Mouse (Mus musculus): ENCODE data around the gene Sh3tc1. TPM values are rescaled to one million over a fixed set of nuclear protein-coding genes. Genes with fewer than 3 reads are reported as not detected.
A peak's percentile ranks its signal among the peaks of the same experiment; 100 is the strongest.

Sh3tc1 gene
- polyA plus RNA-seq, 1 experiment from 2014 or later, result 4.3 TPM

- no peak overlapping the region for H3K4me3 ChIP-seq (ENCODE audit: low read depth, low read length)
- no peaks in the 10 kb centered on the region for H3K27me3 ChIP-seq (ENCODE audit: control insufficient read depth, insufficient read depth, low read length)
- no peak overlapping the region for H3K27ac ChIP-seq (ENCODE audit: low read depth, low read length)
- no peak for ATAC-seq (ENCODE audit: insufficient read depth, low FRiP score, low TSS enrichment)
- H3K4me2 ChIP-seq (ENCODE audit: low read depth), result no peak overlapping the region
- H3K4me1 ChIP-seq (ENCODE audit: control insufficient read depth, insufficient read depth, low read length), result no peaks in the 10 kb centered on the region
- H3K9me3 ChIP-seq (ENCODE audit: control insufficient read depth, low read length), result no peaks in the 10 kb centered on the region
- H3K9ac ChIP-seq (ENCODE audit: low read length), result no peak overlapping the region
- H3K36me3 ChIP-seq (ENCODE audit: control insufficient read depth, insufficient read depth, low read length), result no peaks in the 10 kb centered on the region
- DNase-seq (ENCODE audit: low spot score), result no peak
- 84% methylated on average over 2 of the region's 2 CpGs for WGBS
Observed at GRCm38 (mm10) chr5:35733523-35733922, 6.3 kb downstream of the Sh3tc1 start.

GRCm38 (mm10) chr5:35731006-35731405 is 8.8 kb downstream of the Sh3tc1 start:
- Histone ChIP-seq H3K27ac (ENCODE audit: low read depth, low read length) (no peak overlapping the region), H3K4me2 (ENCODE audit: low read depth) (no peak overlapping the region), H3K9ac (ENCODE audit: low read length) (no peak overlapping the region), H3K27me3 (ENCODE audit: control insufficient read depth, insufficient read depth, low read length) (no peaks in the 10 kb centered on the region), H3K9me3 (ENCODE audit: control insufficient read depth, low read length) (no peaks in the 10 kb centered on the region), H3K4me1 (ENCODE audit: control insufficient read depth, insufficient read depth, low read length) (no peaks in the 10 kb centered on the region), H3K4me3 (ENCODE audit: low read depth, low read length) (no peak overlapping the region), H3K36me3 (ENCODE audit: control insufficient read depth, insufficient read depth, low read length) (no peaks in the 10 kb centered on the region)
- no peak for DNase-seq (ENCODE audit: low spot score)
- WGBS, result 88% methylated on average over 4 of the region's 4 CpGs
- no peak for ATAC-seq (ENCODE audit: insufficient read depth, low FRiP score, low TSS enrichment)

DNA sequence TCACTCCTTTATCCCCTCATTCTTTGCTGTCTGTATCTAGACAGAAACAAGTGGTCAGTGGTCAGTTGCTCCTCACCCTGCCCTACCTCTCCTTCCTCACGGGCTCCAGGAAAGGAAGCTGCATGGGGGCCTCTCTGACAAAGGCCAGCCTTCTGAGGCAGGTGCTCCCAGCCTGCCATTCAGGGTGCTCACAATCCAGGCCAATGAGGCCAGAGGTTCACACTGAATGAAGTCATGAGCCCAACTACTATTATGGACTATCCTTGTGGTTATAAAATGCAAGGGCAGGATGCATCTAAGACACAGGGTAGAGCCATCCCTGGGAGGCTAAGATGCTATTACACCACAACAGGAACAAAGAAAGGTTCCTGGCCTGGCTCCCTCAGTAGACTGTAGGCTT is 9.2 kb downstream of the Sh3tc1 start:
- 76% methylated on average over 1 of the region's 1 CpGs for WGBS

DNA sequence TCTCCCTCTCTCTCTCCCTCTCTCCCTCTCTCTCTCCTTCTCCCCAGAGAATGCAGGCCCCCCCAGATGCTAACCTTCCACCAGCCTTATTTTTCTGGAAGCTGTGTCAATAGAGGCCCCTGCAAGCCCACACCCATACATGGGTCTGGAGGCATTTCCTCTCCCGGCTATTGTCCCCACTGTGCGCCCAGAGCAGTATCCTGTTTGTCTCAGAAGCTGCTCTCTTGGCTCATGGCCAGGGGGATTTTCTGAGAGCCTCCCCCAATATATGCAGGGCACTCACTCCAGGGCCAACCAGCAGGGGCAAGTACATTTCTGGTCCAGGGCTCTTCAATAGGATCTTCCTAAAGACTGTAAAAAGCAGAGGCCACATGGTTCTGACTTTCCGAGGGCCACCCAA is 9.9 kb downstream of the Sh3tc1 start:
- WGBS, result 83% methylated on average over 3 of the region's 3 CpGs
- no peaks in the 10 kb centered on the region for H3K9me3 ChIP-seq (ENCODE audit: control insufficient read depth, low read length)
- no peak overlapping the region for H3K9ac ChIP-seq (ENCODE audit: low read length)
- no peak for DNase-seq (ENCODE audit: low spot score)
- H3K27me3 ChIP-seq (ENCODE audit: control insufficient read depth, insufficient read depth, low read length), result no peaks in the 10 kb centered on the region
- H3K4me2 ChIP-seq (ENCODE audit: low read depth), result no peak overlapping the region
- no peak overlapping the region for H3K27ac ChIP-seq (ENCODE audit: low read depth, low read length)
- no peaks in the 10 kb centered on the region for H3K36me3 ChIP-seq (ENCODE audit: control insufficient read depth, insufficient read depth, low read length)
- ATAC-seq (ENCODE audit: insufficient read depth, low FRiP score, low TSS enrichment), result no peak
- H3K4me1 ChIP-seq (ENCODE audit: control insufficient read depth, insufficient read depth, low read length), result no peaks in the 10 kb centered on the region
- H3K4me3 ChIP-seq (ENCODE audit: low read depth, low read length), result no peak overlapping the region

More for the DNA sequence above, 9.2 kb downstream of the Sh3tc1 start:
- Histone ChIP-seq H3K27me3 (ENCODE audit: control insufficient read depth, insufficient read depth, low read length) (no peaks in the 10 kb centered on the region), H3K27ac (ENCODE audit: low read depth, low read length) (no peak overlapping the region), H3K4me2 (ENCODE audit: low read depth) (no peak overlapping the region), H3K9me3 (ENCODE audit: control insufficient read depth, low read length) (no peaks in the 10 kb centered on the region), H3K4me1 (ENCODE audit: control insufficient read depth, insufficient read depth, low read length) (no peaks in the 10 kb centered on the region), H3K36me3 (ENCODE audit: control insufficient read depth, insufficient read depth, low read length) (no peaks in the 10 kb centered on the region), H3K4me3 (ENCODE audit: low read depth, low read length) (no peak overlapping the region), H3K9ac (ENCODE audit: low read length) (no peak overlapping the region)
- DNase-seq (ENCODE audit: low spot score) (no peak), ATAC-seq (ENCODE audit: insufficient read depth, low FRiP score, low TSS enrichment) (no peak)

GRCm38 (mm10) chr5:35728957-35729460 is 10.8 kb downstream of the Sh3tc1 start:
- Histone ChIP-seq H3K4me2 (ENCODE audit: low read depth) (no peak overlapping the region), H3K27ac (ENCODE audit: low read depth, low read length) (no peak overlapping the region), H3K4me3 (ENCODE audit: low read depth, low read length) (no peak overlapping the region), H3K4me1 (ENCODE audit: control insufficient read depth, insufficient read depth, low read length) (no peaks in the 10 kb centered on the region), H3K27me3 (ENCODE audit: control insufficient read depth, insufficient read depth, low read length) (no peaks in the 10 kb centered on the region), H3K36me3 (ENCODE audit: control insufficient read depth, insufficient read depth, low read length) (no peaks in the 10 kb centered on the region), H3K9ac (ENCODE audit: low read length) (no peak overlapping the region), H3K9me3 (ENCODE audit: control insufficient read depth, low read length) (no peaks in the 10 kb centered on the region)
- 59% methylated on average over 11 of the region's 11 CpGs for WGBS
- ATAC-seq (ENCODE audit: insufficient read depth, low FRiP score, low TSS enrichment) (no peak), DNase-seq (ENCODE audit: low spot score) (peak; percentile 44)

- Histone ChIP-seq H3K27ac (ENCODE audit: low read depth, low read length) (no peak overlapping the region), H3K36me3 (ENCODE audit: control insufficient read depth, insufficient read depth, low read length) (no peaks in the 10 kb centered on the region), H3K4me2 (ENCODE audit: low read depth) (no peak overlapping the region), H3K27me3 (ENCODE audit: control insufficient read depth, insufficient read depth, low read length) (no peaks in the 10 kb centered on the region), H3K9me3 (ENCODE audit: control insufficient read depth, low read length) (no peaks in the 10 kb centered on the region), H3K4me3 (ENCODE audit: low read depth, low read length) (no peak overlapping the region), H3K4me1 (ENCODE audit: control insufficient read depth, insufficient read depth, low read length) (no peaks in the 10 kb centered on the region), H3K9ac (ENCODE audit: low read length) (no peak overlapping the region)
- ATAC-seq (ENCODE audit: insufficient read depth, low FRiP score, low TSS enrichment) (no peak), DNase-seq (ENCODE audit: low spot score) (no peak)
- 86% methylated on average over 12 of the region's 12 CpGs for WGBS
Observed at GRCm38 (mm10) chr5:35728344-35728956, 11.3 kb downstream of the Sh3tc1 start.

DNA sequence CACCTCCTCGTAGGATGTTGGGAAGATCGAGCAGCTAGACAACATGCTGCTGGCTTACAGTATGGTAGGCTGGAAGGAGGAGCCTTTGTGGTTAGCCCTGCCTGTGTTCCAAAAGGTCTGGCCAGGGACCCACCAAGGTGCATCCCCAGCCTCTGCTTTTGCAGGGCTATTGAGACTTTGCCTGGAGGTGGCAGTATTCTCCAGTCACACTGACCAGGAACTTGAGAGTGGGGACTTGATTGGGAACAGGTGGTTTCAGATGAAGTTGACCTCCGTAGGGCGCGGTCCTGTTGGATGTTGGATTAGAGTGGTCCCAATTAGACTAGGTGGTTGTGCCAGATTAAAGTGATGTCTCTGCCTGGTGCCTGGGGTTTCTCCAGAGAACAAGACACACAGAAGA is 12.3 kb downstream of the Sh3tc1 start:
- WGBS, result 95% methylated on average over 5 of the region's 5 CpGs
- Histone ChIP-seq H3K27me3 (ENCODE audit: control insufficient read depth, insufficient read depth, low read length) (no peaks in the 10 kb centered on the region), H3K9ac (ENCODE audit: low read length) (no peak overlapping the region), H3K4me1 (ENCODE audit: control insufficient read depth, insufficient read depth, low read length) (no peaks in the 10 kb centered on the region), H3K4me3 (ENCODE audit: low read depth, low read length) (no peak overlapping the region), H3K36me3 (ENCODE audit: control insufficient read depth, insufficient read depth, low read length) (no peaks in the 10 kb centered on the region), H3K27ac (ENCODE audit: low read depth, low read length) (no peak overlapping the region), H3K4me2 (ENCODE audit: low read depth) (no peak overlapping the region), H3K9me3 (ENCODE audit: control insufficient read depth, low read length) (no peaks in the 10 kb centered on the region)
- DNase-seq (ENCODE audit: low spot score), result no peak
- ATAC-seq (ENCODE audit: insufficient read depth, low FRiP score, low TSS enrichment), result no peak

- H3K9ac ChIP-seq (ENCODE audit: low read length), result no peak overlapping the region
- H3K4me1 ChIP-seq (ENCODE audit: control insufficient read depth, insufficient read depth, low read length), result no peaks in the 10 kb centered on the region
- 84% methylated on average over 3 of the region's 3 CpGs for WGBS
- H3K36me3 ChIP-seq (ENCODE audit: control insufficient read depth, insufficient read depth, low read length), result no peaks in the 10 kb centered on the region
- no peaks in the 10 kb centered on the region for H3K27me3 ChIP-seq (ENCODE audit: control insufficient read depth, insufficient read depth, low read length)
- no peak overlapping the region for H3K4me2 ChIP-seq (ENCODE audit: low read depth)
- no peak overlapping the region for H3K27ac ChIP-seq (ENCODE audit: low read depth, low read length)
- no peak overlapping the region for H3K4me3 ChIP-seq (ENCODE audit: low read depth, low read length)
- H3K9me3 ChIP-seq (ENCODE audit: control insufficient read depth, low read length), result no peaks in the 10 kb centered on the region
- ATAC-seq (ENCODE audit: insufficient read depth, low FRiP score, low TSS enrichment) (no peak), DNase-seq (ENCODE audit: low spot score) (no peak)
Observed at GRCm38 (mm10) chr5:35725840-35726239, 13.9 kb downstream of the Sh3tc1 start.

- DNase-seq (ENCODE audit: low spot score), result no peak
- Histone ChIP-seq H3K4me1 (ENCODE audit: control insufficient read depth, insufficient read depth, low read length) (no peaks in the 10 kb centered on the region), H3K9me3 (ENCODE audit: control insufficient read depth, low read length) (no peaks in the 10 kb centered on the region), H3K4me2 (ENCODE audit: low read depth) (no peak overlapping the region), H3K36me3 (ENCODE audit: control insufficient read depth, insufficient read depth, low read length) (no peaks in the 10 kb centered on the region), H3K27ac (ENCODE audit: low read depth, low read length) (no peak overlapping the region), H3K9ac (ENCODE audit: low read length) (no peak overlapping the region), H3K27me3 (ENCODE audit: control insufficient read depth, insufficient read depth, low read length) (no peaks in the 10 kb centered on the region), H3K4me3 (ENCODE audit: low read depth, low read length) (no peak overlapping the region)
- 80% methylated on average over 5 of the region's 5 CpGs for WGBS
- ATAC-seq (ENCODE audit: insufficient read depth, low FRiP score, low TSS enrichment), result no peak
Observed at GRCm38 (mm10) chr5:35723900-35724299, 15.9 kb downstream of the Sh3tc1 start.

Measured in neural tube, embryonic 11.5 days (tissue).